Mouse (Mus musculus) embryonic facial prominence, embryonic 10.5 days (tissue): ENCODE data around the gene Adgrg3. TPM values are rescaled to one million over a fixed set of nuclear protein-coding genes. Genes with fewer than 3 reads are reported as not detected.
A peak's percentile ranks its signal among the peaks of the same experiment; 100 is the strongest.

ENCODE experiments used
- DNase-seq: peaks from one replicate; pipeline ENCODE4 v3.0.0-alpha.2; 2017; ENCODE audit warnings: low spot score
- H3K27ac ChIP-seq: fragments of 300-500 bp; sonication (generic); replicated peaks from 2 replicates; pipeline ENCODE4 v1.5.1; 2016; ENCODE audit warnings: mild to moderate bottlenecking
- H3K27me3 ChIP-seq: fragments of 300-500 bp; sonication (generic); replicated peaks from 2 replicates; pipeline ENCODE4 v1.6.1; 2016; ENCODE audit warnings: low read depth, mild to moderate bottlenecking; ENCODE audit not compliant: poor library complexity, severe bottlenecking
- H3K36me3 ChIP-seq: fragments of 300-500 bp; sonication (generic); replicated peaks from 2 replicates; pipeline ENCODE4 v1.6.1; 2016; ENCODE audit warnings: mild to moderate bottlenecking, moderate library complexity
- H3K4me1 ChIP-seq: fragments of 300-500 bp; sonication (generic); 2 replicates; pipeline ENCODE4 v1.6.1; 2016
- H3K4me3 ChIP-seq: fragments of 300-500 bp; sonication (generic); 2 replicates; pipeline ENCODE4 v1.5.1; 2016; ENCODE audit warnings: mild to moderate bottlenecking, moderate library complexity
- H3K9me3 ChIP-seq: fragments of 300-500 bp; sonication (generic); 2 replicates; pipeline ENCODE4 v1.6.1; 2016; ENCODE audit warnings: mild to moderate bottlenecking
- WGBS: fragments of 180-500 bp; shearing (Covaris S2); methylation state at CpG from one replicate; pipeline ENCODE4 v1.1.7; 2016; 5-methylcytosine and 5-hydroxymethylcytosine counted together
- polyA plus RNA-seq: library from polyadenylated mRNA; unstranded; fragments of >200 nt; fragmentation: Nextera tagmentation; extraction: Ambion mirVana; gene quantifications from 2 replicates; pipeline ENCODE4 v1.2.1, GENCODE M21; 2016

The Adgrg3 gene
- polyA plus RNA-seq, 1 experiment from 2014 or later: 3.5 TPM

DNA sequence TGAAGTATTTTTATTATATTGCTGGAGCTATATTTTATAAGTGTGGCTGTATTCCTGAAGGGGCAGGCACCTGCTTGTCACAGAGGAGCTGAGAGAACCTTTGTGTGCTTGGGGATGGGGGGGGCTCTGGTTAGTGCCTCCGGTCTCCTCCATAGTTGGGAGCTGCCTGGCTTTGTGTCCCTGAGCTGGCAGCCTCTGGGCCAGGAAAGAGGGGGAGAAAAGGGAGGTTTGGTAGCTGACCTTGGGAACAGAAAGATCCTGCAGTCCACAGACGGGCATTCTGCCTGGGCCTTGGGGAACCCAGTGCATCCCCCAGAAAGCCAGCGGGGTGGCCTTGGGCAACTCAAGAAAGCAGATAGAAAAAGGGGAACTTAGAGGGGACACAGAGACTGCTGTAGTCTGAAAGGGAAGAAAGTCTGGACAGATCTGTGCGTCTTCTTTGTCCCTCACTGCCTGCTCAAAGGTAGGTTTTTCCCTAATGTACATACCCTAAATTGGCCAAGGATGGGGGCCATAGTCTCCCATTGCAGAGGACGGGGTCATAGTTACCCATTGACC is 22.1 kb upstream of the Adgrg3 start:
- Histone ChIP-seq H3K4me3 (peak overlapping the region; percentile 55), H3K4me1 (peaks cover 99% of the 10 kb centered on the region), H3K27me3 (peaks cover 4% of the 10 kb centered on the region; the same call in 1 of the 2 replicates), H3K9me3 (no peaks in the 10 kb centered on the region), H3K27ac (peak overlapping the region; percentile 90), H3K36me3 (no peaks in the 10 kb centered on the region)
- no peak for DNase-seq
- 78% methylated on average over 5 of the region's 5 CpGs for WGBS

DNA sequence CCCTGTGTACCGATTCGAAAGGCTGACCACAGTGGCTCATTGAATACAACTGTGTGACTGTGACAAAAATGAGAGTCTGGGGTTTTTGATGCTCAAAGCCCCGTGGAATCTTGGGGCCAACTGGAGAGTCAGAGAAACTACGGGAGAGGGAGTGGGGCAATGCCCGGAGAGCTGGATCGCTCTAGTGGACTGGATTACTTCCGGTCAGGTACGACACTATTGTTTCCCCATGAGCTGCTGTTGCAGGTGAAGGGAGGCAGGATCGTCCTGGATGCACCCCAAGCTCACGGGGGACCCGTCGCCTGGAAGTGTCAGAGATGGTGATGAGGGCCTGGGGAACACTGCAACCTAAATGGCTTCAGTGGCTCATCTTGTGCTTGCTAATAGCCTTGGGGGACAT is 21.5 kb upstream of the Adgrg3 start:
- H3K4me3 ChIP-seq: peak overlapping the region; percentile 55
- H3K4me1 ChIP-seq: peaks cover 99% of the 10 kb centered on the region
- H3K9me3 ChIP-seq: no peaks in the 10 kb centered on the region
- peaks cover 4% of the 10 kb centered on the region; the same call in 1 of the 2 replicates for H3K27me3 ChIP-seq
- H3K36me3 ChIP-seq: no peaks in the 10 kb centered on the region
- H3K27ac ChIP-seq: peak overlapping the region; percentile 90
- WGBS: 70% methylated on average over 12 of the region's 12 CpGs
- no peak for DNase-seq

DNA sequence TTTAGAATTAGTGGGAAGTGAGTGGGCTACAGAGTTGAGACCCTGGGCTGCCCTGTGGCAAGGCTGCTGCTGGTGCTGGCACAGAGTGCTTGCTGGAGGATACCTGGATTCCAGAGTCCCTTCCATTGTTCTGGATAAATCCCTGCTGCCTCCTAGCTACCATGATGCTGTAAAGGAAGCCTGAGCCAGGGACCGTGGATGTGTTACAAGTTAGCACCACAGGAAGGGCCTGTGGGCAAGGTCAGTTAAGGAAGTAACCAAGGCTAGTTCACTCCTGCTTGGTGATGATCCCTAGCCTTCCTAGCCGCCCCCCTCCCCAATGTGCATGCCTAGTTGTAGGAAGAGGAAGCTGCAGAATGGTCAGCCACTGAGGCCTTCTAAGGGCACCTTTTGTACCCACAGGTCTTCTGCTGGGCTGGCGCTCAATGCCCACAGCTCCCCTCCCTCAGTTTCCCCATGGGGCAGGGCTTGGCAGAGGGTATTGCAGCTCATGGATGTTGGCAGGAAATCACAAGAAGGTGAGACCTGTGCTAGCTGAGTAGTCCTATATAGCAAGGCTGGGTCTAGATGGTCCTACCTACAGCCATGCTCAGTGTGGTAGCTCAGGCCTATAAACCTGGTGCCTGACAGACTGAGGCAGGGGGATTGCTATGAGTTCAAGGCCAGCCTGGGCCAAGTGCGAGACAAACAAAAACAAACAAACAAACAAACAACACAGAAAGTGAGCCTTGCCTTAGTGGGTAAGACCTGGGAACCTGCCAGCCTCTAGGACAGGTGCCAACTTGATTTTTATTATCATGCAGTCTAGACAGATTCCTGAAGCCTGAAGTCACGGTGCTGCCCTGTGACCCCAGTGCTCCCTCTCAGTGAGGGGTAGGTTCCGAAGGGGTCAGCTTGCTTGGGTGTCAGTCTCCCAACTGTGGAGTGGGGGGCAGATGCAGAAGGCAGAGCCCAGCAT is 20.3 kb upstream of the Adgrg3 start:
- H3K4me1 ChIP-seq: peaks cover 99% of the 10 kb centered on the region
- DNase-seq: peak; percentile 14
- H3K9me3 ChIP-seq: no peaks in the 10 kb centered on the region
- WGBS: 57% methylated on average over 6 of the region's 6 CpGs
- peaks cover 4% of the 10 kb centered on the region; the same call in 1 of the 2 replicates for H3K27me3 ChIP-seq
- H3K36me3 ChIP-seq: no peaks in the 10 kb centered on the region
- peak overlapping the region; percentile 55 for H3K4me3 ChIP-seq
- H3K27ac ChIP-seq: peak overlapping the region; percentile 90

DNA sequence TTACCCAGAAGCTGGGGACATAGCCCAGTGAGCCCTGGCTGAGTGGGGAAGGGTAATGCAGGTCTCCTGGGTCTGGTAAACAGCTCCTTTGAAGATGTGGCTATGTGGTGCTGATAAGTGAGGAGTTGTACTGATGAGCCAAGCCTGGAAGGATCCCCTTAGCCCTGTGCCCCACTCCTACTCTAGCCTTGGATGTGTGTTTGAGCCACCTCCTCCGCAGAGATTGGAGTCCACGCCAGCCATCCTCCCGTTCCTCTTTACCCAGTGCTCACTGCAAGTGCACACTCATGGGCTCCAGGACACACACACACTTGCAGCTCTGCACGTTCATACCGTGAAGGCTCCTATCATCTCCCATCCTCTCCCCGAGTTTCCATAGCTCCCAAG is 19.6 kb upstream of the Adgrg3 start:
- peak overlapping the region; percentile 76 for H3K27ac ChIP-seq
- peaks cover 95% of the 10 kb centered on the region for H3K4me1 ChIP-seq
- DNase-seq: no peak
- peaks cover 4% of the 10 kb centered on the region; the same call in 1 of the 2 replicates for H3K27me3 ChIP-seq
- peak overlapping the region; percentile 55 for H3K4me3 ChIP-seq
- 0 out of 2 replicates have a peak, but pooled peaks cover 3% of the 10 kb centered on the region for H3K36me3 ChIP-seq
- WGBS: 85% methylated on average over 6 of the region's 6 CpGs
- H3K9me3 ChIP-seq: no peaks in the 10 kb centered on the region

DNA sequence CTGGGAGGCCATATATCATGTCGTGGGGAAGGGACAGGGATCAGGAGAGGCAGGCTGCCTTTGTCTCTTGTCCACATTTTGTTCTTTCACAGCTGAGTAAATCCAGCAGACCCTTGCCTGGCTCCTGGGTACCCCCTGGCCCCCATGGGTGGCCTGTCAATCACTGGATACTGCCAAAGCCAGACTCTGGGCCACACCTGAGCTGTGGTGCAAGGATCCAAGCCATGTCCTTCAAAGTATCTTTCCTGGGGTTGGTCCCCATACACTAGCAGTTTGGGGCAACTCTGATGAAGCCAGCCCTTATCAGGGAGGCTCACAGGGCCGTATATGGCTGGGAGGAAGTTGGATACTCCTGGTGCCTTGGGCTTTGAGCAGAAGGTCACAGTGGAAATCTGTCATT is 19.1 kb upstream of the Adgrg3 start:
- WGBS: 61% methylated on average over 2 of the region's 2 CpGs
- H3K36me3 ChIP-seq: peaks cover 8% of the 10 kb centered on the region
- no peaks in the 10 kb centered on the region for H3K9me3 ChIP-seq
- 0 out of 2 replicates have a peak overlapping the region, but pooled peaks have one; percentile 55 for H3K4me3 ChIP-seq
- peaks cover 89% of the 10 kb centered on the region for H3K4me1 ChIP-seq
- peak overlapping the region; percentile 76 for H3K27ac ChIP-seq
- H3K27me3 ChIP-seq: peaks cover 4% of the 10 kb centered on the region; the same call in 1 of the 2 replicates
- no peak for DNase-seq

DNA sequence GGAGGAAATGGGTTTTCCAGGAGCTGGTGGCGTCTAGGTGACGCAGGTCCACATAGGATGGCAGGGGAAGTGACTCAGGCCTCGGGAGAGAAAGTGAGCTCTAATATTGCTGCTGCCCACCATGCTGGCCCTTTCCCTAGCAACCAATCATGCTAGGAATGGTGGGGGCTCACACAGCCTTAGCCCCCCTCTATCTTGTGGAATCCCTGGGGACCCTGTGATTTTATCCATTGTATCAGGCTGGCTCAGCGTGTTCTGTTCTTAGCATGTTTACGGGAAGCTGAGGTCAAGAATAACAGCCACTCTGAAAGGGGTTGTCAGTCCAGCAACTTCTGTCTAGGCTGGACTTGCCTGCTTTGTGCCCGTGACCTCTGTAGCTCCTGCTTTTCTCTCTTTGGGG is 18.5 kb upstream of the Adgrg3 start:
- Histone ChIP-seq H3K27ac (peak overlapping the region; percentile 76; the same call in 1 of the 2 replicates), H3K4me1 (peaks cover 83% of the 10 kb centered on the region), H3K36me3 (peaks cover 13% of the 10 kb centered on the region), H3K27me3 (peaks cover 4% of the 10 kb centered on the region; the same call in 1 of the 2 replicates), H3K9me3 (no peaks in the 10 kb centered on the region), H3K4me3 (0 out of 2 replicates have a peak overlapping the region, but pooled peaks have one; percentile 12)
- 73% methylated on average over 6 of the region's 6 CpGs for WGBS
- no peak for DNase-seq

DNA sequence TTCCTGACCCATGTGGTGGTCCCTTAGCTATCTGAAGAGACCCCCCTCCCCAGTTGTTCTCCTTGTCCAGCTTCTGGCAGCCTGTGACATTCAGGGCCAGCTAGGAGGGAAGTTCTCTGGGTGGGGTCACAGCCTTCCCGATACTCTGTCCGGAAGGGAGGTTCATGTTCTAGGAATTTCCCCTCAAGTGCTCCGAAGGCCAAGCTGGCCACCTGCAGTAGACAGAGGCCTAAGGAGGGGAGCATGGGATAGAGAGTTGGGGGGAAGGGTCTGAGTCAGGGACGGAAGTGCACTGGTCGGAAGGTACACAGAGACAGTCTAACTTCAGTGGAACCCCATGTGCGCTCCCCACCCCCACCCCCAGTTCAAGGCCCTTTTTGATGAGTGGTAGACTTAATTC is 17.5 kb upstream of the Adgrg3 start:
- Histone ChIP-seq H3K27ac (peak overlapping the region; percentile 76), H3K4me3 (peak overlapping the region; percentile 8; the same call in 1 of the 2 replicates), H3K4me1 (peaks cover 73% of the 10 kb centered on the region), H3K27me3 (peaks cover under 1% of the 10 kb centered on the region; the same call in 1 of the 2 replicates), H3K9me3 (no peaks in the 10 kb centered on the region), H3K36me3 (peaks cover 22% of the 10 kb centered on the region)
- DNase-seq: no peak
- 71% methylated on average over 6 of the region's 6 CpGs for WGBS

DNA sequence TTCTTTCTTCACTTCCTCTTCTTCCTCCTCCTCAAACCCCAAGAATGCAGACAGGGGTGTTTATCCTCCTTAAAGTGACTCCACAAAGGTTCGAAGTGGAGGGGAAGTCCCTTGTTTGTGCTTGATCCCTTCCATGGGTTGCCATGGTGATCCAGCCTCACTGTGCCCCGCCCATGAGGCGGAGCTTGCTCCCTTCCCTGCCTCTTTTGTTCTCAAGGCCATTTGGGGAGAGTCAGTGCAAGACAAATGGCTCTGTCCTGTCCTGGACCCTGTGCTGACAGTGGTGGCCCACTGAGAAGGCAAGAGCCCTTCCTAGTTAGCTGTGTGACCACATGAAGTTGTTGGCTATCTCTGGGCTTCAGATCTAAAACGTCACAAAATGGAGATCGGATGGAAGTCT is 16.8 kb upstream of the Adgrg3 start:
- H3K27ac ChIP-seq: peak overlapping the region; percentile 76
- H3K4me1 ChIP-seq: peaks cover 66% of the 10 kb centered on the region
- H3K4me3 ChIP-seq: peak overlapping the region; percentile 19; the same call in 1 of the 2 replicates
- H3K9me3 ChIP-seq: no peaks in the 10 kb centered on the region
- H3K36me3 ChIP-seq: peaks cover 29% of the 10 kb centered on the region
- 20% methylated on average over 5 of the region's 5 CpGs for WGBS
- DNase-seq: peak; percentile 82
- no peaks in the 10 kb centered on the region for H3K27me3 ChIP-seq

DNA sequence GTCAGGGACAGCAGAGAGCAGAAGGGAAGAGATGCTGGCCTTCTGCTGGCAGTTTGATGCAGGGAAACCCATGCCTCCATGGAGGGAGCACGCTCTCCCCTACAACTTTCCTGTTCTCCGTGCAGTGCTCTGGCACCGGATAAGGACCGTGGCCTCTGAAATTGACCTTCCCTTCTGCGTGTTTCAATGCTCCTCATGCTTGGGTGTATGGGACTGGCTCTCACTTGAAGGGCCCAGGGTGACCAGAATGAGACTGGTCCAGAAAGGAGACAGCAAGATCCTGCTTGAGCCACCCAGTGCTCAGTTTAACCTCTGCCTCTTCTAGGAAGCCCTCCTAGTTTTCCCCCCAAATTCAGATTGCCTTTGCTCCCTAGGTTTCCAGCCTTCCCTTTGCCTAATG is 16.3 kb upstream of the Adgrg3 start:
- Histone ChIP-seq H3K4me3 (no peak overlapping the region), H3K9me3 (no peaks in the 10 kb centered on the region), H3K27me3 (no peaks in the 10 kb centered on the region), H3K4me1 (peaks cover 62% of the 10 kb centered on the region), H3K36me3 (peaks cover 34% of the 10 kb centered on the region), H3K27ac (peak overlapping the region; percentile 76)
- DNase-seq: no peak
- 76% methylated on average over 5 of the region's 5 CpGs for WGBS

DNA sequence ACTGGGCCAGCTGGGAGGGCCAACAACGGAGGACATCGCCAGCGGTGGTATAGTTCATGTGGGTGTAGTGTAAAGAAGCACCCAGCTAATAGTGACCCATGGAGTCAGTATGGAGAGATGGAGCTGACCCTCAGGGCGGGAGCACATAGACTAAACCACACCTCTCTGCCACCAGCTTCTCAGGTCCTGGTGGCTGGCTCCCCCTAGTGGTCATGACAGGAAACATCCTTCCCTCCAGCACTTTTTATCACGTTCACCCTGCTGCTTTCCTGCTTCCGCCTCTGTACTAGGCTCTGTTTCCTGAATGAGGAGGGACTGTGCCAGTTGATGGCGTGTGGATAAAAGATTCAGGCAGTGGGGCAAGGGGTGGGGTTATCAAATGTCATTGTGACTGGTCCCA is 15.8 kb upstream of the Adgrg3 start:
- no peaks in the 10 kb centered on the region for H3K27me3 ChIP-seq
- peaks cover 58% of the 10 kb centered on the region for H3K4me1 ChIP-seq
- H3K9me3 ChIP-seq: no peaks in the 10 kb centered on the region
- peaks cover 39% of the 10 kb centered on the region for H3K36me3 ChIP-seq
- H3K27ac ChIP-seq: peak overlapping the region; percentile 76; the same call in 1 of the 2 replicates
- peak; percentile 85 for DNase-seq
- H3K4me3 ChIP-seq: no peak overlapping the region
- 7% methylated on average over 7 of the region's 7 CpGs for WGBS

DNA sequence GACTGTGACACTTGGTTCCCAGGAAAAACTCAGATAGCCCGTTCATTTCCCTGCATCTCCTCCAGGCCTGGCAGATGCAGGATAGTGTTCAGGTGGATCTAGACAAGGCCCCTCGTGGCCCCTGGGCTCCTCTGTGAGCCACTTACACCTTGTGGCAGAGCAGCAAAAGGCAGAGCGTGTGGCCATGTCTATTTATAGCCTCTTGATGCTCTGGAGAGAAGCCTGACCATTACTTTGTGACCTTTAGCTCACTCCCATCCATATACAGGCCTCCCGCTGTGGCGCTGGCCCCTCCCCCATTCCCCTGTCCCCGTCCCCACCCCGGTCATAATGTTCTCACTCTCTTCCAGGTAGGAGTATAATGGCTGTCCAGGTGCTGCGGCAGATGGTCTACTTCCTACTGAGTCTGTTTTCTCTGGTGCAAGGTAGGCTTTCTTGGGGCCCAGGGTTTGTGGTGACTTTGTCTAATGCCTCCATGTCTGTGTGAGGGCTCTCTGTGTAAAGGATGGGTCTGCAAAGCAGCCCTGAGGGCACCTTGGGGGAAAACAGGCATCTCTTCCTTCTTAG is 15.3 kb upstream of the Adgrg3 start:
- Histone ChIP-seq H3K9me3 (no peaks in the 10 kb centered on the region), H3K36me3 (peaks cover 44% of the 10 kb centered on the region), H3K4me3 (no peak overlapping the region), H3K27me3 (no peaks in the 10 kb centered on the region), H3K4me1 (peaks cover 52% of the 10 kb centered on the region), H3K27ac (no peak overlapping the region)
- 61% methylated on average over 8 of the region's 8 CpGs for WGBS
- no peak for DNase-seq

DNA sequence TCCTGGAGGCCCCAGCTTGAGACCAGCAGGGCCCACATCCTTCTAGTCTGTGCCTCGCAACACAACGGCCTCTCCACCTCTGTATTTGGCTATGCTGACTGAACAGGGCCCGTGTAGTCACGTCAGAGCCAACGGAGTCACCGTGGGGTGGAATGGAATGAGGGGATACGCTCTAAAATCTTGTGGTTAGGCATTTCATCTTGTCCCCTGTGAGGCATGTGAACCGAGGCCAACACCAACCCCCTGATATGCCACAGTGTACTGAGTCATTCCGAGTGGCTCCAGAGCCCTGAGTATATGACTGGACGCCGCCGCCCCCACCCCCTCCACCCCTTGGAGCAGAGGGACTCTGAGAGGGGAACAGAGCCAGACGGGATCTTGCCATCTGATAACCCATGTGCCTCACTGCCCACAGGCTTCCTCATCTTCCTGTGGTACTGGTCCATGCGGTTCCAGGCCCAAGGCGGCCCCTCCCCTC is 5.0 kb upstream of the Adgrg3 start:
- H3K27ac ChIP-seq: no peak overlapping the region
- no peak overlapping the region for H3K4me3 ChIP-seq
- no peaks in the 10 kb centered on the region; the same call in 1 of the 2 replicates for H3K27me3 ChIP-seq
- peaks cover 73% of the 10 kb centered on the region for H3K36me3 ChIP-seq
- 84% methylated on average over 15 of the region's 15 CpGs for WGBS
- DNase-seq: no peak
- no peaks in the 10 kb centered on the region for H3K9me3 ChIP-seq
- H3K4me1 ChIP-seq: peaks cover 9% of the 10 kb centered on the region; the same call in 1 of the 2 replicates
